Comparison of ENCODE assay signal across 8 mouse cellular contexts in genomic region chr9:72492194-72492565, GRCm38 (mm10). TPM values are rescaled to one million over a fixed set of nuclear protein-coding genes. Genes with fewer than 3 reads are reported as not detected.
DNase-seq lines count a peak whose midpoint lies in the region; ATAC-seq and TF ChIP-seq lines count a peak whose summit lies in the region.

TSS of gene Tex9 (minus strand) at chr9:72492212.

- DNase-seq in left cerebral cortex, adult 2 months (ENCODE audit: extremely low spot score in 1 of 2, low spot score in 2 of 2) = no peak
- DNase-seq in left cerebral cortex, postnatal 36 days (ENCODE audit: low spot score in 2 of 2) = no peak
- peak; percentile 47 for DNase-seq in MEL-GATA-1-ER (ENCODE audit: extremely low read depth, low read depth)
- no peak for DNase-seq in limb, embryonic 14.5 days (ENCODE audit: low spot score)
- no peak for DNase-seq in spleen, postnatal 4 days (ENCODE audit: low spot score in 2 of 2)
- DNase-seq in kidney, adult 9 months = no peak

- H3K27ac ChIP-seq in left cerebral cortex, adult 2 months = peak within 1 kb of the TSS; percentile 80
- peak within 1 kb of the TSS; percentile 63 for H3K27ac ChIP-seq in limb, embryonic 14.5 days (replicated peaks; ENCODE audit: low read depth, low read length)

- TF ChIP-seq POLR2A in limb, embryonic 14.5 days (IDR thresholded peaks at IDR 0.05; ENCODE audit: borderline replicate concordance, extremely low read depth, insufficient read depth, insufficient read length) = no peak

- intact Hi-C loops in left cerebral cortex, adult 2 months (cut with DNase I) = loop anchor here (2.0 kb wide), 1 partner anchor 39 kb away; no protein-coding TSS in a partner anchor
- intact Hi-C loops in left cerebral cortex, postnatal 36 days (cut with DNase I) = loop anchor here (2.0 kb wide), 1 partner anchor 39 kb away; no protein-coding TSS in a partner anchor

- H3K9ac ChIP-seq in limb, embryonic 14.5 days (ENCODE audit: low read depth, low read length, severe bottlenecking) = peak within 1 kb of the TSS; percentile 79

- 13% methylated on average over 6 of the region's 6 CpGs for WGBS in limb, embryonic 14.5 days

- no peak for TF ChIP-seq CTCF in left cerebral cortex, adult 2 months (IDR thresholded peaks at IDR 0.05)

- no peaks in the 10 kb centered on the region for H3K9me3 ChIP-seq in limb, embryonic 14.5 days (ENCODE audit: control insufficient read depth, low read length)

- no peaks in the 10 kb centered on the region for H3K27me3 ChIP-seq in limb, embryonic 14.5 days (ENCODE audit: control insufficient read depth, insufficient read depth, low read length)

- H3K4me2 ChIP-seq in limb, embryonic 14.5 days (replicated peaks; ENCODE audit: low read depth, low read length, severe bottlenecking) = peak within 1 kb of the TSS; percentile 65

- H3K4me1 ChIP-seq in limb, embryonic 14.5 days (ENCODE audit: control insufficient read depth, insufficient read depth, low read length) = peaks cover 5% of the 10 kb centered on the region; the same call in 1 of the 2 replicates

- H3K4me3 ChIP-seq in left cerebral cortex, adult 2 months = peak within 1 kb of the TSS; percentile 53
- peak within 1 kb of the TSS; percentile 71 for H3K4me3 ChIP-seq in limb, embryonic 14.5 days (replicated peaks; ENCODE audit: low read length)

- H3K36me3 ChIP-seq in limb, embryonic 14.5 days (ENCODE audit: control insufficient read depth, insufficient read depth, low read length) = no peaks in the 10 kb centered on the region

- ATAC-seq in erythroid progenitor cell, adult 5-6 weeks (replicated peaks; ENCODE audit: low FRiP score, poor library complexity, severe bottlenecking) = peak; percentile 47
- ATAC-seq in limb, embryonic 14.5 days (ENCODE audit: low FRiP score, low read depth) = peak; percentile 24; the same call in 1 of the 2 replicates
- peak; percentile 57 for ATAC-seq in neutrophil, adult 5-6 weeks (ENCODE audit: extremely low read depth, insufficient number of reproducible peaks, low FRiP score, poor library complexity, severe bottlenecking)

RNA-seq across cellular contexts. Expression of gene Tex9, which starts in this region (rescaled TPM):
- total RNA-seq in left cerebral cortex, adult 2 months (2021) = 10 to 100 TPM; 11.2 to 12.8 TPM
- total RNA-seq in left cerebral cortex, postnatal 36 days (2021) = 10 to 100 TPM in 1 of 2 experiments, 1 to 10 TPM in 1; 9.5 to 14.8 TPM
- total RNA-seq in erythroid progenitor cell, adult 5-6 weeks (2015; ENCODE audit: low replicate concordance) = 25.9 and 51.1 TPM in 2 replicates
- 58.1 and 61.0 TPM in 2 replicates for total RNA-seq in erythroid progenitor cell, adult 5-6 weeks (2017; ENCODE audit: low replicate concordance)
- 15.6 and 26.0 TPM in 2 replicates for polyA plus RNA-seq in limb, embryonic 14.5 days (2012; rRNA removed)
- 24.0 and 26.5 TPM in 2 replicates for polyA plus RNA-seq in limb, embryonic 14.5 days (2014; fragmentation: Nextera tagmentation; extraction: Ambion mirVana)
- 39.2 and 39.7 TPM in 2 replicates for total RNA-seq in neutrophil, adult 5-6 weeks (2017)
